Mouse (Mus musculus) liver, postnatal 0 days (tissue): ENCODE data around the gene Bdp1.

ENCODE experiments used
- CTCF ChIP-seq: sonication (generic); IDR thresholded peaks from 2 replicates; pipeline ENCODE4 v1.5.1; 2016; ENCODE audit warnings: antibody characterized with exemption, low read depth
- EP300 ChIP-seq: IDR thresholded peaks from 2 replicates; pipeline ENCODE4 v1.6.1; 2016; ENCODE audit warnings: antibody characterized with exemption, low read depth, mild to moderate bottlenecking

- TF ChIP-seq CTCF (no peak), EP300 (no peak; the same call in 1 of the 2 replicates)
Observed at GRCm38 (mm10) chr13:100014906-100015895, 88.7 kb downstream of the Bdp1 start, which contains the start of gene Mccc2.
